Mouse (Mus musculus): Measurements from ENCODE around the gene Vps13a. TPM values are rescaled to one million over a fixed set of nuclear protein-coding genes. Genes with fewer than 3 reads are reported as not detected.

Vps13a gene
- polyA plus RNA-seq, 2 experiments, result 7.8 to 9.6 TPM

- H3K4me1 ChIP-seq (ENCODE audit: control insufficient read depth, insufficient read depth, low read length), result no peaks in the 10 kb centered on the region
- no peak overlapping the region for H3K4me3 ChIP-seq (replicated peaks; ENCODE audit: low read length)
- H3K27me3 ChIP-seq (ENCODE audit: control insufficient read depth, insufficient read depth, low read length), result no peaks in the 10 kb centered on the region
- H3K4me2 ChIP-seq (replicated peaks; ENCODE audit: low read depth, low read length, severe bottlenecking), result no peak overlapping the region
- H3K9me3 ChIP-seq (ENCODE audit: control insufficient read depth, low read length), result no peaks in the 10 kb centered on the region
- no peak overlapping the region for H3K9ac ChIP-seq (ENCODE audit: low read depth, low read length, severe bottlenecking)
- H3K36me3 ChIP-seq (ENCODE audit: control insufficient read depth, insufficient read depth, low read length), result no peaks in the 10 kb centered on the region
- ATAC-seq (ENCODE audit: low FRiP score, low read depth), result no peak
- DNase-seq (ENCODE audit: low spot score), result no peak
- 81% methylated on average over 4 of the region's 4 CpGs for WGBS
- no peak overlapping the region for H3K27ac ChIP-seq (replicated peaks; ENCODE audit: low read depth, low read length)
- TF ChIP-seq POLR2A (IDR thresholded peaks at IDR 0.05; ENCODE audit: borderline replicate concordance, extremely low read depth, insufficient read depth, insufficient read length), result no peak
These were observed 9.2 kb upstream of the Vps13a start for GRCm38 (mm10) chr19:16789930-16790329.

GRCm38 (mm10) chr19:16784879-16785278, 4.1 kb upstream of the Vps13a start:
- DNase-seq (ENCODE audit: low spot score), result peak; percentile 32

DNA sequence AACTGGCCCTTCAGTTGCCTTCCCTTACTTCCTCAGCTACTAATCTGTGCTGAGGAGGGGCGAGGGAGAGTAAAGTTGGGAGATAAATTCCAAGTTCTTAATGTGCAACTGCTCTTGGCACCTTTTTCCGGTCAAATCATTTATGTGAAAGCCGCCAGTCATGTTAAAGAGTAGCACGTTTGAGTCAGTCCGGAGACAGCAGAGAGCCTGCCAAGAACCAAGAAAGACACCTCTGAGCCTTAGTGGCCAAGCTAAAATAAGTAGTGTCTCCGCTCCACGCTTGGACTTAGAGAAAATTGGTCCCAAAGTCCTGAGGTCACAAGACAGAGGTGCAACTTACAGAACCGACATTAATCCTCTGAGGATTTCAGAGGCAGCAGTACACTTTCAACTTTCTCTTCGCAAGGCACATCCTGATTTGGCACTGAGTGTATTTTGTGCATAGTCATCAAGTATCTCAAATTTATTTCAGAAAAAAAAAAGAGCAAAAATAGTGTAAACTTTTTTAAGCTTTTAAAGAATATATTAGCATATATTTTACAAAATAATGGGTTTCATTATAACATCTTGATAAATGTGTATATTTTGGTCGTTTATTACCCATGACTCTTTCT, 780 bp upstream of the Vps13a start:
- no peak for TF ChIP-seq POLR2A (IDR thresholded peaks at IDR 0.05; ENCODE audit: borderline replicate concordance, extremely low read depth, insufficient read depth, insufficient read length)
- H3K36me3 ChIP-seq (ENCODE audit: control insufficient read depth, insufficient read depth, low read length), result no peaks in the 10 kb centered on the region
- DNase-seq (ENCODE audit: low spot score) (no peak), ATAC-seq (ENCODE audit: low FRiP score, low read depth) (no peak)
- H3K4me2 ChIP-seq (replicated peaks; ENCODE audit: low read depth, low read length, severe bottlenecking), result peak overlapping the region; percentile 95
- whole genome bisulfite sequencing, result 14% methylated on average over 10 of the region's 10 CpGs
- H3K27ac ChIP-seq (replicated peaks; ENCODE audit: low read depth, low read length), result no peak overlapping the region
- peak overlapping the region; percentile 65 for H3K4me3 ChIP-seq (replicated peaks; ENCODE audit: low read length)
- H3K4me1 ChIP-seq (ENCODE audit: control insufficient read depth, insufficient read depth, low read length), result no peaks in the 10 kb centered on the region
- no peaks in the 10 kb centered on the region for H3K9me3 ChIP-seq (ENCODE audit: control insufficient read depth, low read length)
- peak overlapping the region; percentile 42 for H3K9ac ChIP-seq (ENCODE audit: low read depth, low read length, severe bottlenecking)
- peaks cover 13% of the 10 kb centered on the region; the same call in 1 of the 2 replicates for H3K27me3 ChIP-seq (ENCODE audit: control insufficient read depth, insufficient read depth, low read length)

More at GRCm38 (mm10) chr19:16784879-16785278, 4.1 kb upstream of the Vps13a start:
- Histone ChIP-seq H3K4me1 (ENCODE audit: control insufficient read depth, insufficient read depth, low read length) (no peaks in the 10 kb centered on the region), H3K36me3 (ENCODE audit: control insufficient read depth, insufficient read depth, low read length) (no peaks in the 10 kb centered on the region), H3K4me2 (replicated peaks; ENCODE audit: low read depth, low read length, severe bottlenecking) (no peak overlapping the region), H3K27ac (replicated peaks; ENCODE audit: low read depth, low read length) (no peak overlapping the region), H3K27me3 (ENCODE audit: control insufficient read depth, insufficient read depth, low read length) (peaks cover 13% of the 10 kb centered on the region; the same call in 1 of the 2 replicates), H3K4me3 (replicated peaks; ENCODE audit: low read length) (no peak overlapping the region), H3K9me3 (ENCODE audit: control insufficient read depth, low read length) (no peaks in the 10 kb centered on the region), H3K9ac (ENCODE audit: low read depth, low read length, severe bottlenecking) (no peak overlapping the region)
- no peak for ATAC-seq (ENCODE audit: low FRiP score, low read depth)
- WGBS, result 29% methylated on average over 3 of the region's 3 CpGs
- TF ChIP-seq POLR2A (IDR thresholded peaks at IDR 0.05; ENCODE audit: borderline replicate concordance, extremely low read depth, insufficient read depth, insufficient read length), result no peak

- Histone ChIP-seq H3K4me1 (ENCODE audit: control insufficient read depth, insufficient read depth, low read length) (no peaks in the 10 kb centered on the region), H3K36me3 (ENCODE audit: control insufficient read depth, insufficient read depth, low read length) (no peaks in the 10 kb centered on the region), H3K27me3 (ENCODE audit: control insufficient read depth, insufficient read depth, low read length) (peaks cover 13% of the 10 kb centered on the region; the same call in 1 of the 2 replicates), H3K4me2 (replicated peaks; ENCODE audit: low read depth, low read length, severe bottlenecking) (peak overlapping the region; percentile 95), H3K27ac (replicated peaks; ENCODE audit: low read depth, low read length) (no peak overlapping the region), H3K4me3 (replicated peaks; ENCODE audit: low read length) (peak overlapping the region; percentile 65), H3K9ac (ENCODE audit: low read depth, low read length, severe bottlenecking) (peak overlapping the region; percentile 61), H3K9me3 (ENCODE audit: control insufficient read depth, low read length) (no peaks in the 10 kb centered on the region)
- no peak for DNase-seq (ENCODE audit: low spot score)
- under 1% methylated on average over 30 of the region's 55 CpGs for WGBS
- TF ChIP-seq POLR2A (IDR thresholded peaks at IDR 0.05; ENCODE audit: borderline replicate concordance, extremely low read depth, insufficient read depth, insufficient read length), result no peak
- ATAC-seq (ENCODE audit: low FRiP score, low read depth), result peak; percentile 38
These were observed 416 bp downstream of the Vps13a start for GRCm38 (mm10) chr19:16780251-16780783.

GRCm38 (mm10) chr19:16779786-16780185, 947 bp downstream of the Vps13a start:
- Histone ChIP-seq H3K27me3 (ENCODE audit: control insufficient read depth, insufficient read depth, low read length) (peaks cover 13% of the 10 kb centered on the region; the same call in 1 of the 2 replicates), H3K27ac (replicated peaks; ENCODE audit: low read depth, low read length) (no peak overlapping the region), H3K4me1 (ENCODE audit: control insufficient read depth, insufficient read depth, low read length) (no peaks in the 10 kb centered on the region), H3K4me2 (replicated peaks; ENCODE audit: low read depth, low read length, severe bottlenecking) (peak overlapping the region; percentile 95), H3K9me3 (ENCODE audit: control insufficient read depth, low read length) (no peaks in the 10 kb centered on the region), H3K9ac (ENCODE audit: low read depth, low read length, severe bottlenecking) (peak overlapping the region; percentile 61), H3K36me3 (ENCODE audit: control insufficient read depth, insufficient read depth, low read length) (no peaks in the 10 kb centered on the region), H3K4me3 (replicated peaks; ENCODE audit: low read length) (peak overlapping the region; percentile 65)
- no peak for TF ChIP-seq POLR2A (IDR thresholded peaks at IDR 0.05; ENCODE audit: borderline replicate concordance, extremely low read depth, insufficient read depth, insufficient read length)
- ATAC-seq (ENCODE audit: low FRiP score, low read depth), result no peak
- WGBS, result 13% methylated on average over 8 of the region's 8 CpGs
- no peak for DNase-seq (ENCODE audit: low spot score)

Measured in limb, embryonic 14.5 days (tissue).